Mouse (Mus musculus) B cell, adult 2 months (primary cell): ENCODE measurements around the gene Rpl36.

Experiments
- DNase-seq, 2 experiments: peaks; one replicate each; pipeline ENCODE4 v3.0.0; 2022

Rpl36 gene

GRCm38 (mm10) chr17:56654771-56655170 lies 41.6 kb downstream of the Rpl36 start:
- no peak for DNase-seq

GRCm38 (mm10) chr17:56655311-56655710 lies 42.1 kb downstream of the Rpl36 start:
- DNase-seq, result no peak

GRCm38 (mm10) chr17:56656171-56656570 lies 43.0 kb downstream of the Rpl36 start:
- DNase-seq, result no peak

GRCm38 (mm10) chr17:56663659-56664058 lies 50.4 kb downstream of the Rpl36 start:
- DNase-seq, result no peak
